Mouse (Mus musculus): ENCODE data around the gene Megf11.
"Not testable (repeated sequence)": the region's sequence is repeated elsewhere in the genome, so short reads cannot be mapped to it uniquely, and the experiment has no call there.

The Megf11 gene

DNA sequence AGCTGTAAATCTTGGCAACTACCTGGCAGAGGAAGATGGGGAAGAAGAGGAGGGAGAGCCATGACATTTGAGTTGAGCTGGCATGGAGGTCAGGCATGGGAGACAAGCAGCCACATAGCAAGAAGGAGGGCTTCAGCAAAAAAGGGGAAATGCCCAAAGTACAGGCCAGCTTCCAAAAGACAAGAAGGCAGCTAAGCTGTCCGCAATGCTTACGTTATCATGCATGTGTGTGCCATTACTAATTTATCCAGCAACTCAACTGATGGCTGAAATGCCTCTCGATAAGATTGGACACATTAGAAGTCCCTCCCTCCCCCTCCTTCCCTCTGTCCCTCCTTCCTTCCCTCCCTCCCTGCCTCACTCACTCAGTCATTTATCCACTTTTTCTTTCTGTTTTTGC lies 260.0 kb downstream of the Megf11 start:
- DNase-seq (ENCODE audit: low read depth, low spot score) = no peak

- no peak for DNase-seq (ENCODE audit: low read depth, low spot score)
Measured at GRCm38 (mm10) chr9:64649393-64649792, 264.0 kb downstream of the Megf11 start.

GRCm38 (mm10) chr9:64649892-64650291 lies 264.5 kb downstream of the Megf11 start:
- DNase-seq (ENCODE audit: low read depth, low spot score) = no peak

DNA sequence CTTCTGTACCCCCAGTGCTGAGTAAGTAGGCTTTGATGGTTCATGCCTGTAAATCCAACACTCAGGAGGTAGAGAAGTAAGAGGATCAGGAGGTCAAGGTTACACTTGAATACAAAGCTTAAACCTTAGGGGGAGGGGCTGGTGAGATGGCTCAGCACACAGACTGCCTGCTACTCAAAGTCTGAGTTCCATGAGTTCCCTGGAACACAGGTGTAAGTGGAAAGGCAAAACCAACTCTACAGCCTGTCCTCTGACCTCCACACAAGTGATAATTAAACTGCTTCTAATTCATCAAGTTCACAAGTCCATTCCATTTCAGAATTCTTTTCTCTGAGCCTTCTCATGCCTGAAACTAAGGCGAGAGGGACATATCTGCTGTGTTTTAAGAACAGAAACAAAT lies 265.8 kb downstream of the Megf11 start:
- no peak for DNase-seq (ENCODE audit: low read depth, low spot score)

DNA sequence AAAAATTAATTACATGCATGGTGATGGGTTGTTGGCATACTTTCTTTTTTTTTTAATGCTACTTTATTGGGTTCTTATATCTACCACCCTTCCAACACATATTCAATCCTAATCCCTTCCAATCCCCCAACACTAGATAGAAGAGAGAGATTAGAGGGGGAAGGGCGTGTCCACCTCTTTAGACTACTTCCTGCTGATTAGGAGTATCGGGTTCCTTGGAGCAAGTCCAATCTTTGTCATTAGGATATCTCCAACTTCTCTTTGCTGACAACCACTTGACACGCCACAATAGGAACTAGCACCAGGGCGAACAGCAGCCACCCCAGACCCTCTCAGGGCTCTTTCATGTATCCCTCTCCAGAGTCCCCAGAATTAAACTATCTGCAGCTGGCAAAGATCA lies 266.3 kb downstream of the Megf11 start:
- DNase-seq (ENCODE audit: low read depth, low spot score) = no peak

DNA sequence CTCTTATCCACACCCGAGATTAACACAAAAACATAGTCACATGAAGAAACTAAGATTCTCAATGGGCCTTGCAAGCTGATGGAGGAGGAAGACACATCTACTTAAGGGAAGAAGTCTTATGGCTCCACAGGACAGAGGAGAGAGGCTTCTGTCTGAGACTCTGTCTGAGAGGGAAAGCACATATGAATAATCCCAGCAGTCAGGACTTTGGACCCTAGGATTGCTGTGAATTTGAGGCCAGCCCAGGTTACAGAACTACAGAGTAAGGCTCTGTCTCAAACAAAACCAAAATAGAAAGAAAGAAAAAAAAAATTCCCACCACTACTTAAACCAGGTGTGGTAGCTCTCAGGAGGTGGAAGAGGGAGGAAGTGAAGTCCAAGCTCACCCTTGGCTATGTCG lies 266.7 kb downstream of the Megf11 start:
- no peak for DNase-seq (ENCODE audit: low read depth, low spot score)

DNA sequence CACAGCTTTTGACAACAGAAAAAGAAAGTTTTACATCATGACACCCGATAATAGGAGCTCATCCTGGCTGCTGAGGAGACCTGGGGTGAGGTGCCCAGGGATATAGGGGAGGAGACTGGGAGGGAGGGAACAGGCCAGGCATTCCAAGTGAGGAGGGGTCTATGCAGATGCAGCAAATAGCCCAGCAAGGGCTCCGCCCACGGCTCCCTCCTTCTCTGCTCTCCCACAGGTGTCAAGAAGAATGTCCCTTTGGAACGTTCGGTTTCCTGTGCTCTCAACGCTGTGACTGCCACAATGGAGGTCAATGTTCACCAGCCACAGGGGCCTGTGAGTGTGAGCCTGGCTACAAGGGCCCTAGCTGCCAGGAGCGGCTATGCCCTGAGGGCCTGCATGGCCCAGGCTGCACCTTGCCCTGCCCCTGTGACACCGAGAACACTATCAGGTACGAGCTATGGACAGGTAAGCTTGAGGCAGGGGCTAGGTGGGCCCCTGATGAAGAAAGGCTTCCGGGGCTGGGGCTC lies 267.5 kb downstream of the Megf11 start:
- DNase-seq (ENCODE audit: low read depth, low spot score) = no peak

GRCm38 (mm10) chr9:64654723-64655122 lies 269.3 kb downstream of the Megf11 start:
- no peak for DNase-seq (ENCODE audit: low read depth, low spot score)

- DNase-seq (ENCODE audit: low read depth, low spot score) = no peak
Measured at GRCm38 (mm10) chr9:64656613-64657012, 271.2 kb downstream of the Megf11 start.

- no peak for DNase-seq (ENCODE audit: low read depth, low spot score)
Measured at GRCm38 (mm10) chr9:64660222-64660621, 274.8 kb downstream of the Megf11 start.

DNA sequence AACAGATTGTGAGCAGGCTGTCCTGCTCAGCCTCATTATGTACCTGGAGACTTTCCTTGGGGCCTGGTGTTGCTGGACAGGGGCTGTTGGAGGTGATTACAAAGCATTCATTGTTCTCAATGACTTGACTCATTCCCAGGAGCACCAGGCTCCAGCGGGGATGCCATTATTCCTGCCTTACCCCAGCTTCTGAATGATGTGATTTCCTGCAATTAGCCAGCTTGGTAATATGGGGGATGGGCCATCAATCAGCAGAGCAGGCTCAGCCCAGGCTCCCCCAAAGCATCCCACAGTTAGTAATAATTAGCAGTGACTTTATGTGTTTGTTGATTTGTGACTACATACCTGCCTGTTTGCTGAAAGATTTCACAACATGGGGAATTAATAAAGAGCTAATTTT lies 279.2 kb downstream of the Megf11 start:
- DNase-seq (ENCODE audit: low read depth, low spot score) = peak; percentile 27

DNA sequence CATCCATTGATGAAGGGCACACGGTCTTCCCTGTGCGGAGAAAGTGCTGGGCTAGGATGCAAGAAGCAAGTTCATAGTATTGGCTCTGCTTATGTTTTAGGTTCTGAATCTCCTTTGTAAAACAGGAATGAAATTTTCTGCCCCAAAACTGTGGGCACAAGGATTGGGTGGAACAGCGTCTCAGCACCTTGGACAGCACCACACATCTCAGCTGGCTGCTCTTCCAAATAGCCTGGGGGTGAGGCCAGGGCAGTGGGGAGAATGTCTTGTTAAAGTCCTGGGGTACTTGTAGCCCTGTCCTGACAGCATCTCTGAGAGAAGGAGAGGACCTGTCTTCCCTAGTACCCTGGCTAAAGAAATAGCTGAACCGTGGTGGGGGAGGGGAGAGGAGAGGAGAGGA lies 281.1 kb downstream of the Megf11 start:
- DNase-seq (ENCODE audit: low read depth, low spot score) = peak; percentile 78

GRCm38 (mm10) chr9:64667513-64667912 lies 282.1 kb downstream of the Megf11 start:
- peak; percentile 73 for DNase-seq (ENCODE audit: low read depth, low spot score)

DNA sequence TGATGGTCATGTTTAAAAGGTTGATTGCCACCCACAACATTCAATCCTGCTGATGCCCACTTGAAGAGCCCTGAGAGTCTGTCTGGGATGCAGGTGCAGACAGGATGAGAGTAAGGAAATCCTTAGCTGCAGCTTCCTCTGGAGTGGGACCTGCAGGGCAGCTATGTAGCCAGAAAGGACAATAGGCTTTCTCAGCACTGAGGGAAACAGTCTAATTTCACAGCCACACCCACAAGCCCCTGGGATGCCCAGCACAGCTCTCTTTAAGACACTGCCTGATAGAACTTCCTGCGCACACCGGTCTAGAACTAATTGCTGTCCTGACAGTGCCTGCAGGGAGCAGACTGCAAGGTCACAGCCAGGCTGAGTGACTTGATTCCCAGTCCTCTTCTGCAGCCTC lies 282.6 kb downstream of the Megf11 start:
- no peak for DNase-seq (ENCODE audit: low read depth, low spot score)

GRCm38 (mm10) chr9:64671341-64672319 lies 286.2 kb downstream of the Megf11 start:
- DNase-seq (ENCODE audit: low read depth, low spot score) = not testable (repeated sequence)

DNA sequence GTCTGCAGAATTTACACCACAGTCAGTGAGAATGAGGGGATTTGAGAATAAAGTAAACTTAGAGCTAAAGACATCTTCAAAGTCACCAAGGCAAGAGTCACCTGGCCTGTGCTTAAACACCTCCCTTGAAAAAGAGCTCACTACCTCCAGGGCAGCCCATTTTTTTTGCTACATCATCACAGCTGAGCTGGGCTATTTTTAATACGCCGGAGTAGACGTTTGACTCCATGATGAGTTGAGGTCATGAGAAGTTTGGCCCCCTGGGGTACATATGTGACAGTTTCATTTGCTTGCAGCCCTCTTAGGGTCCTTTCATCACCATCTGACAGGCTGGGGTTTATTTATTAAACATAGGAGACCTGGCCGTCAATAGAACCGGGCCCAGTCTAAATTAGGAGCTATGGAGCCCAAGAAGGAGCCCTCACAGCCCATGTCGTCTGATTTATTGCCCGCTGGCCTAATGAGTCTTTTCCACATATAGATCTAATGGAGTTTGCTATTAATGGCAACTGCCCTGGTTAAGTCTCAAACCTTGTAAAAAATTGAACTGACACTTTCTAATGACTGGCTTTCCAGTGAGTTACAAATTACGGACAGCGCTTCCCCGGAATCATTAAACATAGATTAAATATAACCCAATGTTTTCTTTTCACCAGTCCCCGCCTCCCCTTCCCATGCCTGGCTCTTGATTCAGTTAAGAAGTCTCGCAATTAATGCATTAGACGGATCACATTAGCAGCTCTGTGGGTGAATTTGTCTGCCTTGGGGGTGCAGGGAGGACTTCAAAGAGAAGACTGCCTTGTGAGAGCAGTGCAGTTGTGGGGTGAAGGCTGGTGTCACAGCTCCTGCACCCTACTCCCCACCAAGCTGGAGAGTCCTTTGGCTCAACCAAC lies 301.9 kb downstream of the Megf11 start:
- DNase-seq (ENCODE audit: low read depth, low spot score) = peak; percentile 60

DNA sequence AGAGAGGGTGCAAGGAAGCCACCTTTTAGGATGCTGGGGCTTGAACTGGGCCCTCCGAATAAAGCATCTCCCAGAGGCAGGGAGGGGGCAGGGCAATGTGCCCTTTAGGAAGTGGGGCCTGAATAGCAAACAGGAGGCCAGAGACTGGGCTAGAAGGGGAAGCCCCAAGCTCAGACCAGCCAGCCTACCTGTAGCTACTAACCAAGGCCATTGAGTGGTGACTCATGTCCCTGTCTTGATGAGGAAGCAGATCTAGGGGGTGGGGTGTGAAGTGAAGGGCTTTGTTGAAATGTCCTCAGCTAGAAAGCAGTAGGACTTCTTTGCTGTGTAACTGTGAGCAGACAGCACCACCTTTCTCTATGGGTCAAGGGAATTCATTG lies 302.6 kb downstream of the Megf11 start:
- no peak for DNase-seq (ENCODE audit: low read depth, low spot score)

DNA sequence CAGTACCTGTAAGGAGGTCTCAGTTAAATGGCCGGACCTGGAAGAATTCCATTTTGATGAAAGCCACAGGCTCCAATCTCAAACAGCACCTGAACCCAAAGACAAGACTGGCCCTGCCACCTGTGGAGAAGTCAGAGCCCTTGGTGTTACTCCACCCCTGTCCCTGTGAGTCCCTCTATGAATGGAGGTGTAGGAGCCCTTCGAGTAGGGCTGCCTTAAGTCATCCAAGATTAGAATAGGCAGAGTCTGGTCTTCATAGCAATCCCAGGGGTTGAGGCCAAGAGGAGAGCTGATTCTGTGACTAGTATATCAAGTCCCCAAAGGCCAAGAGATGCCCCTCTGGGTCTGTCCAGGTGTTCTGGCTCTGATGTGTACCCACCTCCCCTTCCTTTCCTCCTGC lies 305.3 kb downstream of the Megf11 start:
- no peak for DNase-seq (ENCODE audit: low read depth, low spot score)

DNA sequence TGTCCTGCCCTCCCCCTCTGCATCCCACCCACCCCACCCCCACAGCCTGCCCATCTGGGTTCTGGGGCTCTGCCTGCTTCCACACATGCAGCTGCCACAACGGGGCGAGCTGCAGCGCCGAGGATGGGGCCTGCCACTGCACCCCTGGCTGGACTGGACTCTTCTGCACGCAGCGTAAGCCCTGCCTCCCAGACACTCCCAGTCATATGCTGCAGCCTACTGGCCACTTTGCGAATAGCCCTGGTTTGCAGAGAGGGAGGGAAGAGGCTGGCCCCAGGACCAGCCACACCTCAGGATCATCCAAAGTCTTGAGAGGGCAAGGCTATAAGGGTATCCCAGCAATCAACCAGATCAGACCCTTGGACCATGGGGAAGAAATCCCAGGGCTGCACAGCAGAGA lies 305.8 kb downstream of the Megf11 start:
- peak; percentile 73 for DNase-seq (ENCODE audit: low read depth, low spot score)

DNA sequence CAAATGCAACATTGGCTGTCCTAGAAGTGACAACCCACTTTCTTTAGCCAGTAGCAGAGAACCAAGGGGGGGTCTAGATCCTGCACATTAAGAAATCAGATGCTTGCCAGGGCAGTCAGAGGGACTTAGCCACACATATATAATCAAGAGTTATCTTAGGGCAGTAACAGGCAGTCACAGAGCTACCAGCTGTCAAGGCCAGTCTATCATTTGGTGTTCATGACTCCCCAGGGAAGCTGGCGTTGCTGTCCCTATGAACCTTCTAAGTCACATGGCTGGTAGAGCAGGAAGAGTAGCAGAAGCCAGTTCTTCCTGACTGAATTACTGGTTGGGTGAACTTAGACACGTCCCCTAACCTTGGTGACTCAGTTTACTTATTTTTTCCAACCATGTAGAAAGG lies 307.7 kb downstream of the Megf11 start:
- DNase-seq (ENCODE audit: low read depth, low spot score) = peak; percentile 24

- no peak for DNase-seq (ENCODE audit: low read depth, low spot score)
Measured at GRCm38 (mm10) chr9:64695266-64695665, 309.8 kb downstream of the Megf11 start.

- no peak for DNase-seq (ENCODE audit: low read depth, low spot score)
Measured at GRCm38 (mm10) chr9:64696404-64696803, 311.0 kb downstream of the Megf11 start.

Data from mesoderm, embryonic 11.5 days (tissue).